Mouse (Mus musculus): Measurements from ENCODE around the gene Ptprcap.
"Not testable (repeated sequence)": the region's sequence is repeated elsewhere in the genome, so short reads cannot be mapped to it uniquely, and the experiment has no call there.

Gene Ptprcap

DNA sequence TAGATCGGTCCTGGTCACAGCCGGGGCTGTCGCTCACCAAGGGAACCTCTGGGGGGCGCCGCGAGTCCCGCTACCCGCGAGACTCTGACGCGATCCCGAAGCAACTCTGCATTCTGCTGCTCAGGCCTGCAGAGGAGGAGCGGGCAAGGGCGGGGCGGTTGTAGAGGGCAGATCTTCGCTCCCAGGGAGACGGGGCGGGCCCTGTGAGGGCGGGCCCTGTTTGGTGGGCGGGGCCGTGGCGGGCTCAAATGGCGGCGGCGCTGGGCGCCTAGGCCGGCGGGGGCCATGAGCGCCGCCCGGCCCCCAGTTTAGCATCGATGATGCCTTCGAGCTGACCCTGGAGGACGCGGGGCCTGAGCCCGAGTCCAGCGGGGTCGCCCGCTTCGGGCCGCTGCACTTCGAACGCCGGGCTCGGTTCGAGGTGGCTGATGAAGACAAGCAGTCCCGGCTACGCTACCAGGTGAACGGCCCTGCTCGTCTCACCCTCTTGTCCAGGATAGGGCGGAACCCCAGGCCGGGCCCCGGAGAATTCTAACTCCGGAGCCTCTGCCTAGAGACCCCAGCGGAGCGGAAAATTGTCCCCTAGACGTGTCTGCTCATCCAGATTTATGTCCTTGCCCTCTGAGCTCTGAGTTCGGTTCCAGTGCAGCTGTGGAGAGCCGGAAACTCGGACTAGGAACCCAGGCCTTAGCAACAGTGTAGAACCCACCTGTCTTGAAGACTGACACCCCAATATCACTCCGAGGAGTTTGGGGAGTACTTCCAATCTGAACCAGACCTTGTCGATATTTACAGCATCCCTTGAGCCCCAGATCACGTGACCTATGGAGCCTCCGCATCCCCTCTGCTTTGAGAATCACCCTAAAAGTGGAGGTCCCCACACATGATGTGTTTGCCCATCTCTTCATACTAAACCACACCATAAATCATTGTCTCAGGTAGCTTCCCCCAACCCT lies 27.4 kb upstream of the Ptprcap start, which contains the start of gene Aip:
Gene Aip (minus strand): TSS at position 118 of the 956 bp plus-strand sequence.
- peak; percentile 98 for DNase-seq (ENCODE audit: low spot score)

DNA sequence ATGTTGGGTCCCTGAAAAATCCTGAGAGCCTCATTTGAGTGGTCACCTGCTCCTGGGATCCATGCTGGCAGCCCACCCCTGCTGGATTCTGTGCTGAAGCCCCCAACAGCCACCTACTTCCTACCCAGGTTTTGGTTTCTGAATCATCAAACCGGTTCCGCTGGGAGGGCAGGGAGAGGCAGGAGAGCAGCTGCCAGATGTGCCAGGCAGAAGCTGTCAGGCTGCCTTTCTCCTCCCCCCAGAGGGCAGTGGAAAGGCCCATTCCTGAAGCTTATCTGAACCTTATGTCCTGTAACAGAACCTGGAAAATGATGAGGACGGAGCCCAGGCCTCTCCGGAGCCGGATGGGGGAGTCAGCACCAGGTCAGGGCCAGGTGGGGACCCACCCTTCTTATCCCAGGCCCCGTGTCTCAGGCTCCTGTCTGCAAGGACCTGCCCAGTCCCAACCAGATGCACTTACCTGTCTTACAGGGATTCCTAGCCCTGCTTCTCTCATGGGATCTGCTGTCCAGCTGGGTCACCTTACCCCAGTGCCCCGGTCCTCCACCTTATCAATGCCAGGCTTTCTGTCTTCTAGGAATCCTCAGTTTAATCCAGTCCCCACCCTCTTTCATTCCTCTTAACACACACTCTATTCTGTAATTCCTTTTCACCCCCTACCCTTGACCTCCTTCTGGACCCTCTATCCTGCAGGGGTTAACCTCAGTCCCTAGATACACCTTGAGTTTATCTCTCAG lies 26.5 kb upstream of the Ptprcap start:
- DNase-seq (ENCODE audit: low spot score), result no peak

DNA sequence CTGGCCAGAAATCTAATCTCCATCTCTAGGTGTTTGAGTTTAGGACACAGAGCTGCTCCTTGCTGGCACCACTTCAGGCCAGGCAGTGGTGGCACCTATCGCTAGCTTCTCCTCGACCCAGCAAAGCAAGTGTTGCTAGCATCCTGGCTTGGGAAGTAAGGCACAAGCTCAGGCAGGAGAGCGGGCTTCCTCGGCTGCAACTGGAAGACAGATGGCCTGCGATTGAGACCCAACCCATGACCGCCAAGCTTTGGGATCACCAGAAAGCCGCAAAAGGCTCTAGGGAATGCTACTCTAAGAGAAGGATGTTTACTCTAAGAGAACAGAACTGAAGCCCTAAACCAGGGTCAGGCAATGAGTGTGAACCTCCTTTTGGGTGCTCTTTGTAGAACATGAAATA lies 23.9 kb upstream of the Ptprcap start:
- no peak for DNase-seq (ENCODE audit: low spot score)

DNA sequence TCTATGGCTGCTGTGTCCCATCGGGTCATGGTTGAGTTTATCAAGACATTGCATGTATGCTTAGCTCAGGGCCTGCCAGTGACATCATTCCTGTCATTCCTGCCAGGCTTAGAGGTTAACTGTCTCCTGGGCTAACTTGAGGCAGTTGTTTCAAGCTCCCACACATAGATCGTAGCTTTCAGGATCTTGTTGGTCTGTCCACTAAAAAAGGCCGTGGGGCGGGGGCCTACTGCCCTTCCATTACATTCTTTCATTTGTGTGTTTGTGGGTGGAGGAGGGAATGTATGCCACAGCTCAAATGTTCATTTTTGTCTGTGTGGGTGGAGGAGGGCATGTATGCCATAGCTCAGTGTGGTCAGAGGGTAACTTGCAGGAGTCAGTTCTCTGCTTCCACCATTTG lies 23.3 kb upstream of the Ptprcap start:
- DNase-seq (ENCODE audit: low spot score), result no peak

DNA sequence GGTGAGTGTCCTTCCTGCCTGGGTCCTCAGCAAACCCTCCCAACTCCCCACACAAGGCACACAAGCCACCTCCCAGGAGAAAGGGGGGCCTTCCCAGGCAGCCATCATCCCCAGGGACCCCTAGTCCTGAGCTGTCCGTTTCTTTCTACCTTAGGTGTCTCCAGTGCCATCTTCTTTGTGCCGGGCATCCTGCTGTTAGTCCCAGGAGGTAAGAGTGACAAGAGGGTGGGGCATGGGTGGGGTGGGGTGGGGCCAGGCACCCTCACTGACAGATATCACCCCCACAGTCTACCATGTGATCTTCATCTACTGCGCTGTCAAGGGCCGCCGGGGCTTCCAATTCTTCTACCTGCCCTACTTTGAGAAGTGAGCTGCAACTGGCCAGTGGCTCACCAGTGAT lies 22.3 kb upstream of the Ptprcap start:
- no peak for DNase-seq (ENCODE audit: low spot score)

DNA sequence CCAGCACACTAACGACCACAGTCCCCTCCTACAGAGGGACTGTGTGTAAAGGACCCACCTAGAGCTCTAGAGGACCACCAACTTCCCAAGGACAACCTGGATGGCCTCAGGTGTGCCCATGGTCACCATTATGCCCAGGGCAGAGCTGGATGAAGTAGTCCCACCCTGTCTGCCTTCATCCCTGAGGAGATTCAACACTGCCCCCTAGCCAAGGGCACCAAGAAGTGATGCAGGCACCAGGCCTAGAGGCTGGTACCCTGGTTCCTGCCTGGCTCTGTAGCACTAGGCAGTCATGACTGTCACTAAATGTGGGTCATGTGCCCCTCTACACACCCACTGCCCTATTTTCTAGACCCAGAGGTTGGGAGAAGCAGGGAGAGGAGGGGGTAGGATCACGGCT lies 21.6 kb upstream of the Ptprcap start:
- no peak for DNase-seq (ENCODE audit: low spot score)

DNA sequence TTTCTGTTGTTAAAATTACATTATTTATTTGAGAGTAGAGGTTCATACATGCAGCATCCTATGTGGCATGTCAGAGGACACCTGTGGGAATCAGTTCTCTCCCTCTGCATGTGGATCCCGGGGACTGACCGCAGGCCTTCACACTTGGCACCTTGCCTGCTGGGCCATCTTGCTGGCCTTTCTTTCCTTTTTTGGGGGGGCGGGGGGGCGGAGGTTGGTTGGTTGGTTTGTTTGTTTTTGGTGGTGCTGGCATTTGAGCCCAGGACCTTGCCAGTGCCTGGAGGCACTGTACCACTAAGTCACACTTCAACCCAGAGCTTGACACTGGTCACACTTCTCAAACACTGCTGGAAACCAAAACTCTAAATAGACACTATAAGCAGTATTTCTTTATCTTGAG lies 19.1 kb upstream of the Ptprcap start:
- DNase-seq (ENCODE audit: low spot score), result no peak

DNA sequence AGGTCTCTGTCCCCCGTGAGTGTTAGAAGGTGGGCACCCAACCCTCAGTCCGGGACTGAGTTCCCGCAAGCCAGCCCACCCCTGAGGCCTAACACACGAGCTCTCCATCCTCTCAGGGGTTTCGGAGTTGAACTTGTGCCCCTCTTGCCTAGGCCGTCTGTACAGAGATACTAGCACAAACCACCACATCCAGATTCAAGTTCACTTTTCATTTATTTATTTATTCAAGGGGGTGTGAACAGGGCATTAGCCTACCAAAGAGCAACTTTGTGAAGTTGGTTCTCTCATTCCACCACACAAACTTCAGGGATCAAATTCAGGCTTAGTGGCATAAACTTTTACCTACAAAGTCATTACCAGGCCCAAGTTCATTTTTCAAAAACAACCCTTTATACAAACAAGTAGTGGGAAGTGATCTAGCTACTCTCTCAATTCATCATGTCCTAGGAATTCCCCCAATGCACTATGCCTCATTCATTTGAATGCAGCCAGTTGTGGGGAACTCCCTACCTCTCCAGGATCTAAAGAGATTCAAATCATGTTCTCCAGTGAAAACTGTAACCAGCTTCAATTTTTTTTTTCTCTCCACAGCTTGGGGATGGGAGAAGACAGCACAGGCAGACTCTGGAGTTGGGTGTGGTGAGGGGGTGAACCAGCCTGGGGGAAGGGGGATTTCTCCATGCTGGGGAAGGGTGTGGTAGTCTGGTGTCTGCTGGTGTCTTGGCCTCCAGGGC lies 18.0 kb upstream of the Ptprcap start:
- not testable (repeated sequence) for DNase-seq (ENCODE audit: low spot score)

DNA sequence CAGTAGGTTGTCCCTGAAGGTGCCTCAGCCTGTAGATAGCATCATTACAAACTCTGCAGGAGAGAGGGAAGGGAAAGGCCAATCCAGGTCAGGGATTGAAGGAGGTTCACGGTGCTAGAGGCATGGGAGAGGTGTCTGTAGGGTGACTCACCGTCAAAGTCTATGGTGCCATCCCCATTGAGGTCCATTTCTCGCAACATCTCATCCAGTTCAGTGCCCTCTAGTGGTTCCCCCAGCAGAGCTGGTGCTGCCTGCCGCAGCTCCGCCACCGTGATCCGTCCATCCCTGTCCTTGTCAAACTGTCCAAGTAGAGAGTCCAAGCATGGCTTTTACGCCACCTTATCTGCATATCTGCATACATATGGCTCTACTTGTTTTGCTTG lies 17.4 kb upstream of the Ptprcap start:
- DNase-seq (ENCODE audit: low spot score), result not testable (repeated sequence)

DNA sequence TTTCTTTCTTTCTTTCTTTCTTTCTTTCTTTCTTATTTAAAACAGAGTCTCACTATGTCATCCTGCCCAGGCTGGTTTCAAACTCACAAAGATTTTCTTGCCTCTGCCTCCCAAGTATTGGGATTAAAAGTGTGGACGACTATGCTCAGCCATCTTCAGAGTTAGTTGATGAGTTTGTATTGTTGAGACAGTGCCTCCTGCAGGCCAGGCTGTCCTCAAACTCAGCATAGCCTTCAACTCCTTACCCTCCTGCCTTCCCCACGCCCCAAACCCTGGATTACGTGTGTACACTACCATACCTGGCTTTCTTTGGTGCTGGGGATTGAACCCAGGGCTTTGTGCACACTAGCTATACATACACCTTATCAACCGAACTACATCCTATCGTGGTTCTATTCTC lies 16.9 kb upstream of the Ptprcap start:
- DNase-seq (ENCODE audit: low spot score), result no peak

DNA sequence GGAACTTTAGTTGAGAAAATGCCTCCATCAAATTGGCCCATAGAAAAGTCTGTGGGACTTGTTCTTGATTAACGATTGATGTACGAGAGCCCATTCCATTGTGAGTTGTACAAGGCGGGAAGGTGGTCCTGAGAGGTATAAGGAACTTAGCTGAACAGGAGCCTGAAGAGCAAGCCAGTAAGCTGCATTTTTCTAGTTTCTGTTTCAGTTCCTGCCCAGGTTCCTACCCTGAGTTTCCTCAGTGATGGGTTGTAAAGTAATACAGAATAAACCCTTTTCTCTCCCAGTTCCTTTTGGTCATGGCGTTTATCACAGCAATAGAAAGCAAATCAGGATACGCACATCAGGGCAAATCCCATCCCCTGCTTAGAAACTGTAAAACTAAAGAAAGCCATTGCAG lies 15.5 kb upstream of the Ptprcap start:
- DNase-seq (ENCODE audit: low spot score), result no peak

DNA sequence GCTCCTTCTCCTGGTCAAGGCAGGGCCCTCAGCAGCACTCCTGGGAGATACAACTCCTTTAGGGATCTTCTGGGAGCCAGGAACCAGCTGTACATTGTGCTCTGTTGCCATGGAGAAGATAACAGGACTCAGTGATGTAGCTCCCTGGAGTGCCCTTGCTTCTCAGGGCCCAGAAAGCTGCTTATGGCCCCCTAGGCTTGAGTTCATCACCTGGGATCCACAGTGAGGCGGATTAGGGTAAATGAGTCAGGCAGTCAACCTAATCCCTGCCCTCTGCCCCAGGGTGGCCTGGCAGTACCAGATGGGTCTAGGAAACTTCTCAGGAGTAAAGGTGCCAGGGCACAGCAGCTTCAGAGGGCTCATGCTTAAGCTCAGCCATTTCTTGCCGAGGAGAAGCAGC lies 14.0 kb upstream of the Ptprcap start, which contains the start of gene Gpr152:
Gene Gpr152 (plus strand): TSS at position 342 of the 400 bp plus-strand sequence.
- no peak for DNase-seq (ENCODE audit: low spot score)

DNA sequence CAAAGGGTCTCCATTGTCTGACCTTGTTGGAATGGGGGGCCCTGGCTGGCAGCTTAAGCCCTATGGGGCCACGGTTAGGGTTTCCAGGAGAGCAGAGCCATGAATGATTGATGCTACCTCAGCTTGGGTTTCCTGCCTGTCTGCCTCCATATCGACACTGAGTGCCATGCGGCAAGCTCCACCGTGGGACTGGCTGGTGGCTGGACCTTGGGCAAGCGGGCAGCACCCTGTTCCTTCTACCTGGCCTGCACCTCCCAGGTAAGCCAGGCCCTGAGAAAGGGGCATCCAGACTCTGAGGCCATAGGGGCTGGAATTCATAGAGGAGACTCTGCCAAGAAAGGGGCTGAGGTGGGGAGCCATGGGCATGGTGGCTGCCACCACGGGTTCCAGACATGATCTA lies 13.3 kb upstream of the Ptprcap start:
- no peak for DNase-seq (ENCODE audit: low spot score)

DNA sequence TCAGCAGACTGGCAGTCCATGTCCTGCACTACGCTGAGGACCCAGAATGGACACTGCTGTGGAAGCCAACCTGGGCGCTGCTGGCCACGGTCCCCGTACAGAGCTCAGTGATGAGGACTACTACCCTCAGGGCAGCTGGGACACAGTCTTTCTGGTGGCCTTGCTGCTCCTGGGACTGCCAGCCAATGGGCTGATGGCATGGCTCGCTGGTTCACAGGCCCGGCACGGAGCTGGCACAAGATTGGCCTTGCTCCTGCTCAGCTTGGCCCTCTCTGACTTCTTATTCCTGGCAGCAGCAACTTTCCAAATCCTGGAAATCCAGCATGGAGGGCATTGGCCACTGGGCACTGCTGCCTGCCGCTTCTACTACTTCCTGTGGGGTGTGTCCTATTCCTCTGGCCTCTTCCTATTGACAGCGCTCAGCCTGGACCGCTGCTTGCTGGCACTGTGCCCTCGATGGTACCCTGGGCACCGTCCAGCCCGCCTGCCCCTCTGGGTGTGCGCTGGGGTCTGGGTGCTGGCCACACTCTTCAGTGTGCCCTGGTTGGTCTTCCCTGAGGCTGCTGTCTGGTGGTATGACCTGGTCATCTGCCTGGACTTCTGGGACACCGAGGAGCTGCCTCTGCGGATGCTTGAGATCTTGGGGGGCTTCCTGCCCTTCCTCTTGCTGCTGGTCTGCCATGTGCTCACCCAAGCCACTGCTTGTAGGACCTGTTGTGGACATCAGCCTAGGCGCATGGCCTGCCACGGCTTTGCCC lies 10.8 kb upstream of the Ptprcap start:
- DNase-seq (ENCODE audit: low spot score), result no peak

DNA sequence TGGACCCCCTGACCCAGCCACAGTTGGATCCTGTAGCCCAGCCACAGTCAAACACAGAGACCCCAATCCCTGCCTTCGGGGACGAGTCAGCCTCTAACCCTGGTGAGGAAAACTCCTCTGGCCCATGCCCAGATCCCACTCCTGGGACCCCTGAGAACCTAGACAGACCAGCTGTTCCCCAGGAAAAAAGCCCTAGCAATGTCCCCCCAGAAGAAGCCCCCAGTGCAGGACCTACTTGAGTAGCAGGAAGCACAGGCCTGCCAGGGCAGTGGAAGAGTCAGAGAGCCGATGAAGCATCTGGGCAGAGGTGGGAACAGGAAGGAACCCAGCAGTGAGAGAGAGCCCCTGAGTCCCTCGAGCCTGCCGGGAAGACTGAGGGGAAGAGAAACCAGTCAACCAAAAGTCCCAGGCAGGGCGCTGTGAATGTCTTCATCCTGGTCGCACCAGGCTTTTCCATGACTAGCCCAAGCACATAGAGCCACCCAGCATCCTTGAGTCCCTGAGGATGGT lies 9.6 kb upstream of the Ptprcap start, which contains the start of gene Cabp4:
Gene Cabp4 (minus strand): TSS at position 275 of the 510 bp plus-strand sequence.
- DNase-seq (ENCODE audit: low spot score), result no peak

DNA sequence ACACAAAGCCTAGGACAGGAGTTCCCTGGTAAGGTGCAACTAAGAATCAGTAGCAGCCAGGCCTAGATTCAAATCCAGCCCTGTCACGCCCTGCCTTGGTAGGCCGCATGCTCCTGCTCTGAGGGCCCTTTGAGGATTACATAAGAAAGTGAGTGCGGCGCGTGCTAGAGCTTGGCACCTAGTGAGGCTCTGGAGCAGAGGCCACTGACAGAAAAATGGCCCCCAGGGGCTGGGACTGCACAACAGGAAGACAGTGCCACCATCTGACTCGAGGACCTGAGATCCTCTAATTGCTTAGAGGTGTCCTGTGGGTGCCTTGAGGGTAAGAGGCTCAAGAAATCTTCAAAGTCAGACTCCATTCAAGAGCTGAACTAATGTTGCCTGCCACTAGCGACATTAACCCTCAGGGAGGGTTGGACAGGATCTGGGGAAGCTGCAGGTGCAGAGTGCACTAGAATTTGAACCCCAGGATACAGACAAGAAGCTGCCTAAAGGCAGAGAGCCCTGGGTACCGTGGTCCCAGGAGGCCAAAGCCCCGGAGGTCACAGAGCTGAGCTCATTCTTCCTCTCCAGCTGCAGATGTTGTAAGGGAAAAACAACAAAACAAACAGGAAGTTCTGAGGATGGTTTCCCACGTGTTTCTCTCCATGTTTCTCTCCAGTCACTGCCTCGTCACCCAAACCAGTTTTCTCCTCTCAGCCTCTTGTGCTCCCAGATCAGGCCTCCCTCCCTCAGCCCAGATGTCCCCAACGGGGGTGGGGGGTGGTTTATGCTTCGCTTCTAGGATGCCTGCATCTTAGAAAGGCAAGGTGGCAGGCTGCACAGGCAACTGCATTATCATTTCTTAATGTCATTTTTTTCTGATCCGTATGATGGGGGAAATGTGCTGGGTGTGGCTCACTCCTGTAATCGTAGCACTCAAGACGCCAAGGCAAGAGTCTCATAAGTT lies 8.6 kb upstream of the Ptprcap start:
- DNase-seq (ENCODE audit: low spot score), result no peak

DNA sequence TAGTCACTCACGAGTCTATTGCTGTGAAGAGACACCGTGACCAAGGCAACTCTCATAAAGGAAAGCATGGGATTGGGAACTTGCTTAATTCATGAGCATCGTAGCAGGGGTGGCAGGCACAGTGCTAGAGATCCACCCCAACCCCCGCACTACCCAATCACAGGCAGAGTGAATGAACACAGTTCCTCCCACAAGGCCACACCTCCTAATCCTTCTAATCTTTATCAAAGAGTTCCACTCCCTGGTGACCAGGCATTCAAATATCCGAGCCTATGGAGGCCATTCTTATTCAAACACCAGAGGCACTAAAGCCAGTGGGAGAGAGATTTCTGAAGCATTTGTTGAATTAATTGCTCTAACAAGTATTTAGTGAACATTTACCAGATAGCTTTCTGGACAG lies 7.5 kb upstream of the Ptprcap start:
- DNase-seq (ENCODE audit: low spot score), result no peak

DNA sequence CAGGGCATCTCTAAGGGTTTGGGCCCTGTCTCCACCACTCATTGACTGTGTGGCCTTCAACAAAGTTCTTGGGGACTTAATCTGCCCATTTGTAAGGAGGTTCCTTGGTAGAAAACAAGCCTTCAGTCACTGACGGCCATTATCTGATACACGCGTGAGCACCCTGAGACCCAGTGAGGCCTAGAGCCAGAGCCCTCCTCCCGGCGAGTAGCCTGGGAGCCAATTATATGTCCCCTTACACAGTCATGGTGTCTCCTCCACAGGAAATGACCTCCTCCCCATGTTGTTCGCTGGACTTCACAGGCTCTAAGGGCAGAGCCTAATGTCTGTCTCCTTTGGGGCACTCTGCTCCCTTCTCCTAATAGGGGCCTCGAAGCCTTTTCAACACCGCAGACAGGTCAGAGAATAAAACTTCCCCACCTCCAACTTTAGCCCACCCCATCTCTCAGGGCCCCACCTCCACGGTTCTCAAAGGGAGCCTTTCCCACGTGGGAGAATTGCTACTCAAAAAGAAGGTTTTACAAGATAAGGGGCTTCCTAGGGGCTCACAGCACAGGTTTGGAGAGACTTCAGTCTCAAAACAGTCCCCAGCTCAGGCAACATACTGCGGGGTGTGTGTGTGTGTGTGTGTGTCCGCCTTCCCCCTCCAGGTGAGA lies 6.9 kb upstream of the Ptprcap start:
- no peak for DNase-seq (ENCODE audit: low spot score)

DNA sequence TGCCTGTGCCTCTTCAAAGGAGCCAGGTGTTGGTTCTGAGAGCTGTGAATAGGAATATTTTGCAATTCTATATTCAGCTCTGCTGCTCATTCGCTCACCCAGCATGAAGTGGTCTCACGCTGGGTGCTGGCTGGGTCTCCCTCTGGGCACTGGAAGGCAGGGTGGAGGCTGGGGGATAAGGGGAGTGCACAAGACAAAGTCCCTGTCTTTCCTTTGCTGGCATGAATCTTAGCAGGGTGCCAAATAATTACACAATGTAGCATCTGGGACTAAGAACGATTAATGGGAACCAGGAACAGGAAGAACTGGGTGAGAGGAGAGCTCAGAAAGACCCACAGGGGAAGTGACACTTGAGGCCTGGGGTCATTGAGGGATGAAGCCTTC lies 6.4 kb upstream of the Ptprcap start:
- DNase-seq (ENCODE audit: low spot score), result no peak

All from retina, embryonic 14.5 days (tissue).